Mouse (Mus musculus) ZHBTc4 (cell line): ENCODE results near the gene Prkce.
A peak's percentile ranks its signal among the peaks of the same experiment; 100 is the strongest.

Experiments used
- DNase-seq: peaks from one replicate; pipeline ENCODE4 v3.0.0-alpha.2; 2011; ENCODE audit warnings: low read depth, low spot score

The Prkce gene

GRCm38 (mm10) chr17:86611772-86612171 is 444.2 kb downstream of the Prkce start:
- DNase-seq = no peak

GRCm38 (mm10) chr17:86615592-86616291 is 448.2 kb downstream of the Prkce start:
- no peak for DNase-seq

GRCm38 (mm10) chr17:86617570-86618237 is 450.1 kb downstream of the Prkce start:
- DNase-seq = no peak

- DNase-seq = no peak
Observed at GRCm38 (mm10) chr17:86618431-86618861, 450.9 kb downstream of the Prkce start.

GRCm38 (mm10) chr17:86622862-86623261 is 455.3 kb downstream of the Prkce start:
- DNase-seq = no peak

GRCm38 (mm10) chr17:86626523-86626922 is 458.9 kb downstream of the Prkce start:
- no peak for DNase-seq

GRCm38 (mm10) chr17:86633131-86633530 is 465.5 kb downstream of the Prkce start:
- DNase-seq = no peak

- DNase-seq = no peak
Observed at GRCm38 (mm10) chr17:86637311-86637710, 469.7 kb downstream of the Prkce start.

- DNase-seq = no peak
Observed at GRCm38 (mm10) chr17:86639279-86639678, 471.7 kb downstream of the Prkce start.

- no peak for DNase-seq
Observed at GRCm38 (mm10) chr17:86647226-86647625, 479.6 kb downstream of the Prkce start.

GRCm38 (mm10) chr17:86648856-86649435 is 481.4 kb downstream of the Prkce start:
- DNase-seq = peak; percentile 16

- DNase-seq = no peak
Observed at GRCm38 (mm10) chr17:86650241-86650640, 482.7 kb downstream of the Prkce start.

GRCm38 (mm10) chr17:86651091-86651490 is 483.5 kb downstream of the Prkce start:
- DNase-seq = no peak

- no peak for DNase-seq
Observed at GRCm38 (mm10) chr17:86652751-86653150, 485.2 kb downstream of the Prkce start.

GRCm38 (mm10) chr17:86656369-86656768 is 488.8 kb downstream of the Prkce start:
- DNase-seq = no peak

- no peak for DNase-seq
Observed at GRCm38 (mm10) chr17:86662301-86662700, 494.7 kb downstream of the Prkce start.

- no peak for DNase-seq
Observed at GRCm38 (mm10) chr17:86663471-86663870, 495.9 kb downstream of the Prkce start.

GRCm38 (mm10) chr17:86667836-86668600 is 500.4 kb downstream of the Prkce start:
- DNase-seq = no peak

GRCm38 (mm10) chr17:86669641-86670373 is 502.2 kb downstream of the Prkce start:
- peak; percentile 61 for DNase-seq

GRCm38 (mm10) chr17:86670731-86671130 is 503.1 kb downstream of the Prkce start:
- DNase-seq = no peak

GRCm38 (mm10) chr17:86674971-86675370 is 507.4 kb downstream of the Prkce start:
- no peak for DNase-seq
